Mouse (Mus musculus) midbrain, embryonic 12.5 days (tissue): ENCODE results near the gene Iqgap2. TPM values are rescaled to one million over a fixed set of nuclear protein-coding genes. Genes with fewer than 3 reads are reported as not detected.

Experiments used
- ATAC-seq: fragments of 200-750 bp; cut with Nextera tagmentation; 2 replicates; pipeline ENCODE4 v1.8.0; 2017; ENCODE audit warnings: low read depth, moderate TSS enrichment, moderate library complexity; ENCODE audit not compliant: low FRiP score
- H3K27ac ChIP-seq: fragments of 300-500 bp; sonication (generic); replicated peaks from 2 replicates; pipeline ENCODE4 v1.5.1; 2016; ENCODE audit warnings: mild to moderate bottlenecking
- H3K27me3 ChIP-seq: fragments of 300-500 bp; sonication (generic); 2 replicates; pipeline ENCODE4 v1.6.1; 2016; ENCODE audit warnings: mild to moderate bottlenecking
- H3K36me3 ChIP-seq: fragments of 300-500 bp; sonication (generic); 2 replicates; pipeline ENCODE4 v1.6.1; 2016
- H3K4me1 ChIP-seq: fragments of 300-500 bp; sonication (generic); 2 replicates; pipeline ENCODE4 v1.6.1; 2016
- H3K4me2 ChIP-seq: fragments of 300-500 bp; sonication (generic); replicated peaks from 2 replicates; pipeline ENCODE4 v1.6.1; 2016; ENCODE audit warnings: mild to moderate bottlenecking, moderate library complexity
- H3K4me3 ChIP-seq: fragments of 300-500 bp; sonication (generic); 2 replicates; pipeline ENCODE4 v1.5.1; 2016; ENCODE audit warnings: mild to moderate bottlenecking
- H3K9ac ChIP-seq: fragments of 300-500 bp; sonication (generic); replicated peaks from 2 replicates; pipeline ENCODE4 v1.6.1; 2016; ENCODE audit warnings: mild to moderate bottlenecking, moderate library complexity
- H3K9me3 ChIP-seq: fragments of 300-500 bp; sonication (generic); 2 replicates; pipeline ENCODE4 v1.6.1; 2016; ENCODE audit warnings: mild to moderate bottlenecking
- WGBS: fragments of 180-500 bp; shearing (Covaris S2); methylation state at CpG from one replicate; pipeline ENCODE4 v1.1.7; 2016; 5-methylcytosine and 5-hydroxymethylcytosine counted together
- polyA plus RNA-seq: library from polyadenylated mRNA; unstranded; fragments of >200 nt; fragmentation: Nextera tagmentation; extraction: Ambion mirVana; gene quantifications from 2 replicates; pipeline ENCODE4 v1.2.1, GENCODE M21; 2016

The Iqgap2 gene
- polyA plus RNA-seq, 1 experiment from 2014 or later = 13.0 TPM

GRCm38 (mm10) chr13:95820071-95820470 is 71.7 kb downstream of the Iqgap2 start:
- WGBS = 84% methylated on average over 9 of the region's 9 CpGs
- Histone ChIP-seq H3K27ac (no peak overlapping the region), H3K4me3 (no peak overlapping the region), H3K9ac (no peak overlapping the region), H3K27me3 (no peaks in the 10 kb centered on the region), H3K9me3 (no peaks in the 10 kb centered on the region), H3K4me2 (no peak overlapping the region), H3K36me3 (no peaks in the 10 kb centered on the region), H3K4me1 (peaks cover 8% of the 10 kb centered on the region)
- ATAC-seq = no peak

GRCm38 (mm10) chr13:95818941-95819340 is 72.8 kb downstream of the Iqgap2 start:
- H3K9ac ChIP-seq = no peak overlapping the region
- H3K36me3 ChIP-seq = no peaks in the 10 kb centered on the region
- no peak overlapping the region for H3K4me3 ChIP-seq
- H3K4me2 ChIP-seq = no peak overlapping the region
- ATAC-seq = no peak
- peaks cover 8% of the 10 kb centered on the region for H3K4me1 ChIP-seq
- no peaks in the 10 kb centered on the region for H3K27me3 ChIP-seq
- H3K27ac ChIP-seq = no peak overlapping the region
- no peaks in the 10 kb centered on the region for H3K9me3 ChIP-seq
- 94% methylated on average over 4 of the region's 4 CpGs for WGBS

GRCm38 (mm10) chr13:95813643-95814042 is 78.1 kb downstream of the Iqgap2 start:
- no peak for ATAC-seq
- Histone ChIP-seq H3K27ac (no peak overlapping the region), H3K4me1 (0 out of 2 replicates have a peak, but pooled peaks cover 2% of the 10 kb centered on the region), H3K4me2 (no peak overlapping the region), H3K36me3 (no peaks in the 10 kb centered on the region), H3K9me3 (no peaks in the 10 kb centered on the region), H3K4me3 (no peak overlapping the region), H3K27me3 (peaks cover 10% of the 10 kb centered on the region; the same call in 1 of the 2 replicates), H3K9ac (no peak overlapping the region)
- 85% methylated on average over 3 of the region's 3 CpGs for WGBS

GRCm38 (mm10) chr13:95810796-95811195 is 80.9 kb downstream of the Iqgap2 start:
- WGBS = 58% methylated on average over 2 of the region's 2 CpGs
- Histone ChIP-seq H3K4me1 (peaks cover 21% of the 10 kb centered on the region), H3K9me3 (no peaks in the 10 kb centered on the region), H3K4me3 (no peak overlapping the region), H3K9ac (no peak overlapping the region), H3K27ac (no peak overlapping the region), H3K27me3 (peaks cover 10% of the 10 kb centered on the region; the same call in 1 of the 2 replicates), H3K36me3 (no peaks in the 10 kb centered on the region), H3K4me2 (no peak overlapping the region)
- no peak for ATAC-seq

- peak overlapping the region; percentile 31 for H3K4me2 ChIP-seq
- peaks cover 25% of the 10 kb centered on the region for H3K4me1 ChIP-seq
- WGBS = 6% methylated on average over 5 of the region's 5 CpGs
- H3K9ac ChIP-seq = no peak overlapping the region
- H3K27me3 ChIP-seq = peaks cover 17% of the 10 kb centered on the region; the same call in 1 of the 2 replicates
- peak; percentile 97 for ATAC-seq
- H3K9me3 ChIP-seq = no peaks in the 10 kb centered on the region
- no peak overlapping the region for H3K4me3 ChIP-seq
- peak overlapping the region; percentile 70 for H3K27ac ChIP-seq
- no peaks in the 10 kb centered on the region for H3K36me3 ChIP-seq
Observed at GRCm38 (mm10) chr13:95807106-95807750, 84.5 kb downstream of the Iqgap2 start.

GRCm38 (mm10) chr13:95805469-95806166 is 86.1 kb downstream of the Iqgap2 start:
- no peaks in the 10 kb centered on the region for H3K36me3 ChIP-seq
- H3K4me2 ChIP-seq = no peak overlapping the region
- no peaks in the 10 kb centered on the region for H3K9me3 ChIP-seq
- no peak overlapping the region for H3K4me3 ChIP-seq
- ATAC-seq = no peak
- no peak overlapping the region for H3K9ac ChIP-seq
- peaks cover 17% of the 10 kb centered on the region; the same call in 1 of the 2 replicates for H3K27me3 ChIP-seq
- H3K4me1 ChIP-seq = peaks cover 23% of the 10 kb centered on the region
- WGBS = 55% methylated on average over 13 of the region's 13 CpGs
- no peak overlapping the region for H3K27ac ChIP-seq

GRCm38 (mm10) chr13:95804113-95804512 is 87.6 kb downstream of the Iqgap2 start:
- H3K4me1 ChIP-seq = peaks cover 23% of the 10 kb centered on the region
- no peak for ATAC-seq
- 98% methylated on average over 6 of the region's 6 CpGs for WGBS
- no peak overlapping the region for H3K27ac ChIP-seq
- no peak overlapping the region for H3K4me2 ChIP-seq
- no peaks in the 10 kb centered on the region for H3K9me3 ChIP-seq
- no peak overlapping the region for H3K4me3 ChIP-seq
- no peaks in the 10 kb centered on the region for H3K36me3 ChIP-seq
- peaks cover 7% of the 10 kb centered on the region; the same call in 1 of the 2 replicates for H3K27me3 ChIP-seq
- H3K9ac ChIP-seq = no peak overlapping the region

- Histone ChIP-seq H3K27me3 (peaks cover 7% of the 10 kb centered on the region; the same call in 1 of the 2 replicates), H3K27ac (no peak overlapping the region), H3K4me1 (peaks cover 15% of the 10 kb centered on the region), H3K36me3 (no peaks in the 10 kb centered on the region), H3K4me3 (no peak overlapping the region), H3K4me2 (no peak overlapping the region), H3K9ac (no peak overlapping the region), H3K9me3 (no peaks in the 10 kb centered on the region)
- ATAC-seq = no peak
- WGBS = 95% methylated on average over 9 of the region's 9 CpGs
Observed at GRCm38 (mm10) chr13:95800925-95801324, 90.8 kb downstream of the Iqgap2 start.

GRCm38 (mm10) chr13:95799322-95799721 is 92.4 kb downstream of the Iqgap2 start:
- Histone ChIP-seq H3K4me1 (peaks cover 9% of the 10 kb centered on the region), H3K9ac (no peak overlapping the region), H3K36me3 (no peaks in the 10 kb centered on the region), H3K27ac (no peak overlapping the region), H3K4me3 (no peak overlapping the region), H3K27me3 (peaks cover under 1% of the 10 kb centered on the region; the same call in 1 of the 2 replicates), H3K4me2 (no peak overlapping the region), H3K9me3 (no peaks in the 10 kb centered on the region)
- WGBS = 84% methylated on average over 4 of the region's 4 CpGs
- no peak for ATAC-seq

GRCm38 (mm10) chr13:95798721-95799120 is 93.0 kb downstream of the Iqgap2 start:
- Histone ChIP-seq H3K36me3 (no peaks in the 10 kb centered on the region), H3K4me3 (no peak overlapping the region), H3K9me3 (no peaks in the 10 kb centered on the region), H3K9ac (no peak overlapping the region), H3K27me3 (no peaks in the 10 kb centered on the region), H3K4me2 (no peak overlapping the region), H3K4me1 (peaks cover 9% of the 10 kb centered on the region), H3K27ac (no peak overlapping the region)
- 46% methylated on average over 6 of the region's 6 CpGs for WGBS
- no peak for ATAC-seq

GRCm38 (mm10) chr13:95797530-95797929 is 94.2 kb downstream of the Iqgap2 start:
- Histone ChIP-seq H3K4me3 (no peak overlapping the region), H3K9ac (no peak overlapping the region), H3K27me3 (no peaks in the 10 kb centered on the region), H3K9me3 (no peaks in the 10 kb centered on the region), H3K4me1 (peaks cover 9% of the 10 kb centered on the region), H3K27ac (no peak overlapping the region), H3K4me2 (no peak overlapping the region), H3K36me3 (no peaks in the 10 kb centered on the region)
- no peak for ATAC-seq
- WGBS = 88% methylated on average over 2 of the region's 2 CpGs

GRCm38 (mm10) chr13:95794346-95794745 is 97.4 kb downstream of the Iqgap2 start:
- Histone ChIP-seq H3K27ac (no peak overlapping the region), H3K4me1 (peaks cover 12% of the 10 kb centered on the region), H3K4me2 (no peak overlapping the region), H3K36me3 (no peaks in the 10 kb centered on the region), H3K9me3 (no peaks in the 10 kb centered on the region), H3K4me3 (no peak overlapping the region), H3K27me3 (no peaks in the 10 kb centered on the region), H3K9ac (no peak overlapping the region)
- 88% methylated on average over 8 of the region's 8 CpGs for WGBS
- ATAC-seq = no peak
